Mouse (Mus musculus) fat pad, adult 2 months (tissue): Measurements from ENCODE around the gene Ext2.

Experiments
- DNase-seq: peaks from one replicate; pipeline ENCODE4 v3.0.0-alpha.2; 2011; ENCODE audit warnings: low read depth, low spot score; ENCODE audit errors: extremely low read depth

The Ext2 gene

DNA sequence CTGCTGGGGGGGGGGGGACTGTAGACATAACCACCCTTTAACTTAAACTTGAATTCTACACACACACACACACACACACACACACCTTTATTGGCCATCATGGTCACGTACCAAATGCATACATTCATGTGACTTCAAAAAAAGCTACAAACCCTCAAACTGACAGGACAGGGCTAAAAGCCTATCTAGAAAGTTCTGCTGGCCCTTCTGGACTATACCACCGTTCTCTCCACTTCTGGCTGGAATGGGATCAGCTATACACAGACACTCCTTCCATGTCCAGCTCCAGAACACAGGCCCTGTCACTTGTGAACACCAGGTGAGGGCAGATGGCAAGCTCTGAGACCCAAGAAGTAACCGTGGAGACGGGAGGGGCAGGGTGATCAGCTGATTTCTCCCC is 178.1 kb downstream of the Ext2 start:
- DNase-seq: no peak

DNA sequence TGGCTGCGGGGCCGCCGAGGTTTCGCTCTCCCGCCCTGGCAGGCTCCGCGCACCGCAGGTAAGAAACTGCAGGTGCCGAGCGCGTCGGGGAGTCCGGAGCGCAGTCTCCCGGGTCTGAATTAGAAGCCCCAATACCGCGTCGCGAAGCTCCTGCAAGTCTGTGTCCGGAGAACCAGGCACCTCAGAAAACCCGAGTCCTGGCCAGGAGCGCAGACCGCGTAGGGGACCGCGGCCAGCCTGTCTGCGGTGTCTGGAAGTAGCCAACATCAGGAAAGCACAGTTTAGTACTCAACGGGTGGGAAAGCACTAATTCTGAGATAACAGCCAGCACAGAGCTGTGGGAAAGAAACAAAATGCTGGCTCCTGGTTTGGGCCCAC is 179.0 kb downstream of the Ext2 start:
- DNase-seq: no peak

DNA sequence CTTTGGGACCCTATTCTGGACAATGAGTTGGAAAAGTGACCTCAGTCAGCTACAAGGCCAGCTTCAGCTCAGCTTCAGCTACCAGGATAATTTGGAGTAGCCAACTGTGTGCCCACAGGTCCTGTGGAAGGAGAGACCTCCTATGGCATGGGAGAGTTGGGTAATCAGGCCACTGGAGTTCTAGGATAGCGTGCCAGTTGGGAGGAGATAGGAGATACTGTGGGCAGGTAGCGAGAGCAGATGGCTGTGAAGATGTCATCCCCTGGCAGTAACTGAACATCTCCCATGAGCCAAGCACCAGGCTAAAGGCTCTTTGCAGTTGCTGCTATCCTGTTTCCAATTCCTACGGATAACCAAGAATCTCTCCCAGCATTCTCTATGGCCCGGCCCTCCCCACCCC is 187.8 kb downstream of the Ext2 start:
- DNase-seq: no peak

DNA sequence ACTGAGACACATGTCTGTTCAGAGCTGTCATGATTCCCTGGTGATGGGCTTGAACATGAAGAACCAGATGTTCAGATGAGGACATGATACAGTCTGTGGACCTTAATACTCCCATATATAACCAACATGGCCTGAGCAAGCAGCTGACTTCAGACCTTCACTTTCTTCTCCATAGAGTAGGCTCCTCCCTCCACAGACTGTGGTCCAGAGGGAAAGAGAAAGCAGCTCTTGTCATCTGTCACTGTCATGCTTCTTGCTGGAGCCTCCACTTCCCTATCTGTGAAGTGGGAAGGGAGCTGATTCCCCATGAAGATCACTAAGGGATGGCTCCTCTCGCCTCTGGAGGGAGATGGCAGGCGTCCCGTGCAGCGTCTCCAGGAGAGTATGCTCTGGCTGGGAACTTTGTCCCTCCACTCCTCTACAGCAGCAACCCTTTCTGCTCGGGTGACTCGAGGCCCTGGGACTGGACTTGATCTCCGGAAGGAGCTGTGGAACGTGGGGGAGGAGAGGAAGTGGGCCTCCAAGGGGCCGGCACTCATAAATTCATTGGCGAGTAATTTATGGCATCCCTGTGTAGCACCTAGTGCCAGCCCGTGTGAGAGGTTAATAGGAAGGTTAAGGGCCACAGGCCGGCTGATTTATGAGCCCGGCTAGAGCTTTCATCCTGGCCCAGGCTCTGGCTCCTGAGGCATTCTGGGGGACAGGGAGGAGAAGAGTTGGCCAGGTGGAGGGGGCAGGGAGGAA is 197.5 kb downstream of the Ext2 start:
- no peak for DNase-seq

DNA sequence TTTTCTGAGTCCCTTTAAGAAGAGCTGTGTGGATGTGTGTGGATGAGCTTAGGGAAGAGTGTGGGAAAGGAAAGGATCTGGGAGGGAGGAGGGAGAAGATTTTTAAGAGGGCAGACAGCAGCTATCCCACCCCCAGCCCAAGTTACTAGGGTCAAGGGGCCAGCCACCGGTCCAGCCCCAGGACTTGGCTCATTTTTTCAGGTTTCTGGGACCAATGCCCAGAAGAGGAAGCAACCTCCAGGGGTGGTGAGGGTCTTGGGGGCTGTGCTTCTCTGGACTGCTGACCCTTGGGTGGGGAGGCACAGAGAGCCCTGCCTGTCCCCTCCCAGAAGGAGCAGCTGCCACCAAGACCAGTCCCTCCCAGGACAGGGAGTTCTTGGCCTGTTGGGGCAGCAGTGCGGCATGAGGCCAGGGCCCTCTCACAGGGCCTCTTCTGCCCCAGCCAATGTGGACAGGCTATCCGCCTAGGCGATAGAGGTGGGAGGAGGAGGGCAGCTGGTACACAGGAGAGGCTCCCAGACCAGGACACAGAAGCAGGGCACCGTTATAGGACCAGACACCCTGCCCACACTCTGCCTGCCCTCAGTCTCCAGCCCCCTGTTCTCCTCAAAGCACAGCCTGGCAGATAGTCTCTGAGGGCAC is 203.0 kb downstream of the Ext2 start:
- DNase-seq: no peak

DNA sequence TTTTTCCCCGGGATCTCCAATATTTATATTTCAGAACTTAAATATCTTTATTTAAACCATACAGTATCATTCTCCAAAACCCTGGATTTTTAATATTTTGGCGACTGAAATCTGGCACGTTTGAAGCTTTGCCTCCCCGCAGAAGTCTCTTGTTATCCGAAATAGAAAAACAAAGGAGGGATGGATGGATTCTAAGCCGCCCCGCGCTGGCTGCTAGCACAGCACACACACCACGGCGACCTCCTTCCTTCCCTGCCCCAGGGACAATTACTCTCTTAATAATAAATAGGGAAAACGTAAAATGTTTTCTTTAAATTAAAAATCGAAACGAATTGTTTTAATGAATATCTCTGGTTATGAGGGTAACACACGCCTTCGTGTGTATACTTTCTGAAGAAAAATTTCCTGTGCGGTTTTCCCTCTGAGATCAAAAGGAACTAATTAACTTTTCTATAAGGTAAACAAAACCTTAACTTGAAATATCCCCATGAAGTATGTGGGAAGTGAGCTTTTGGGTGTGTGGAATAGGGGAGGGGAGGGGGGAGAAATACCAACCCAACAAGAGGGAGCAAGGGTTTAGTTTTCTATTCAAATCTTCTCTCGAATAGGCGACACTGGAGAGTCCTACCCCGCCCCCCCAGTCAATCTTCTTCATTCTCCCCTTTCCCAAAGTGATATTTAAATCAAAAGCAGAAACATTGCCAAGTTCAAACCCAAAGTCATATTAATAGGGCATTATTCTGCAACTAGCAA is 203.7 kb downstream of the Ext2 start:
- no peak for DNase-seq

DNA sequence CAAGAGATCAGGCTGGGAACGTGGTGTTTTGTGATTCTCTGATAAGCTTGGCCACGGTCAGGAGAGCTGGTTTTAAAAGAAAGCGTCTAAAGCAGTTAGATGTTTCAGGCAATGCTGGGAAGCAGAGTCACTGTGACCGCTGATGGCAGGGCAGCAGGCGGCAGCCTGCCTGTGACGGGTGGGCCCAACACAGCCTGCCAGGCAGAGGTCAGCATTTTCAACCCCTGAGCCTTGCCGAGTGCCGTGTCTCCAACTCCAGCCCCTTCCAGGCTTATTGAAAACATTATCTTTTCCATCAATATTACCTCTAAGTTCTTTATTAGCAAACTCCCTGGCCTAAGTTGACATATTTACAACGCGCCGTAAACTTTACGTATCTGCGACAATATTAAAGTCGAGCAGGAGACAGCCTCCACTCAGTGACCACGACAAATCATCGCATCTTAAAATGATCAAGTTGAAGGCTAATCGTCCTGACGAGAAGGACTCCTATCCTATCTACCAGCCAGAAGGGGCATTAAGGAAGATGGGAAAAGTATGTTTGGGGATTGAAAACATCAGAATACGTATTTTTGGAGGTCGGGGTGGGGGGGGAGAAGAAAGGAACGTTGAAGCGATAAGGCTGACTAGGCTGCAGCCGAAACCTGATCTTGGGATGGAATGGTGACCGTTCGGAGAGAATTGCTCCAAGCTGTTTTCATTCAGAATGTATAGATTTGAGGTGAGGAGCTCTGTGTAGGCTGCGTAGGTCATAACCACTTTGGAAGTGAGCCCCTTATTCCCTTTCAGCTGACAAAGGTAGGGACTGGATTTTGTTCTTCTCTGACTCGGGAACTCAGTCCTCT is 206.3 kb downstream of the Ext2 start:
- no peak for DNase-seq

DNA sequence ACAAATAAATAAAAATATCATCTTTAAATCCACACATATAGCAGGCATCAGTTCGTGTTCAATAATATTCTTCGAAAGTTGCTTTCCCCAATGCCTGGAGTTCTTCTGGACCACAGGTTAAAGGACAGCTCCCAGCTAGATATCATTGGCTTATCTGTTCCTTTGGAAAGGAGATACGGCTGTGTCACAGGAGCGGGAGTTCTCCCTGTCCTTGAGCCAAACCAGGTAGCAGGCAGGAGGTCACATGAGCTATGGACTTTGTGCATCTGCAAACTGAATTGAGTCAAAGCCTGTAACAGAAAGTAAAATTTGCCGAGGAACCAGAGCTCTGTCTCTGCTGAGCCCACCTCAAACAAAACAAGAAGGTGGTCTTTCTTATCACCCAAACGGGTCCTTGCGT is 209.3 kb downstream of the Ext2 start:
- DNase-seq: no peak
